Mouse (Mus musculus): ENCODE measurements around the gene Elavl1. TPM values are rescaled to one million over a fixed set of nuclear protein-coding genes. Genes with fewer than 3 reads are reported as not detected.

Gene Elavl1
- polyA plus RNA-seq (2017; shearing (Covaris generic)) = 100 to 1,000 TPM; 177 to 203 TPM

DNA sequence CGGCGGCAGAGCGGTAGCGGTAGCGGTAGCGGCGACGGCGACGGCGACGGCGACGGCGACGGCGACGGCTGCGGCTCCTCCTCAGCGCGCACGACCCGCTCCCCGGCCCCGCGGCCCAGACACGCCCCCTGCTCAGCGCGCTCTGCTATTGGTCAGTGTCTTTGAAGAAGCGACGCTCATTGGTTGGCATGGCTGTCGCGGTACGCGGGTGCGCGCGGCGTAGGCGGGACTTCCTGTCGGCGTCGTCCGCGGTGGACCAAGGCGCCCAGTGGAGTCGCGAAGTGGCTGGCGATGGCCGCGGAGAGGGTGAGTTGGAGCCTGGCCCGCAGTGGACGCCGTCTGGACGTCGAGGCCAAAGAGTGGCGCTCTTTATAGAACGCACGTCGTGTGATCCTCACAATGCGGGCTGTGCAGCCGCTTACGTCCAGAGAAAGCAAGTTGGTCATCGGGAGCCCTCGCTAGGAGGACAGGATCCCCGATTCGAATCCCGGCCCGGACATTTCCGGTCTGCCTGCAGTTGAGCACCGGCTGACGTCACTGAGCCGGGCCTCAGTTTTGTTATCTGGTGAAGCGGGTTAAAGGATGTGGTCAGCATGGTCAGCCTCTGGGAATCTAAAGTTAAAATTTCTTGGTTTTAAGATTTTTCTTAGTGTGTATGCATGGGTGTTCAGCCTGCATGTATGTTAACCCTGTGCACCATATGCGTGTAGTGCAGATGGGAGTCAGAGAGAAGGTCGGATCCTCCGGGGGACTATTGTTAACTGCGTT is at the start of gene Elavl1, which contains the start of gene Ccl25:
Gene Elavl1 (minus strand): TSS at position 431 of the 768 bp plus-strand sequence.
Gene Ccl25 (plus strand): TSS at position 228 of the 768 bp plus-strand sequence.

GRCm38 (mm10) chr8:4275275-4276110 is 49.7 kb downstream of the Elavl1 start, which contains the start of gene Timm44:
Gene Timm44 (minus strand): TSS chr8:4275913.

GRCm38 (mm10) chr8:4259125-4259804 is 65.9 kb downstream of the Elavl1 start, which contains the start of gene Ctxn1:
Gene Ctxn1 (minus strand): TSS chr8:4259274.

GRCm38 (mm10) chr8:4252934-4253841 is 72.0 kb downstream of the Elavl1 start, which contains the start of gene Snapc2:
Gene Snapc2 (plus strand): TSS chr8:4253080.

DNA sequence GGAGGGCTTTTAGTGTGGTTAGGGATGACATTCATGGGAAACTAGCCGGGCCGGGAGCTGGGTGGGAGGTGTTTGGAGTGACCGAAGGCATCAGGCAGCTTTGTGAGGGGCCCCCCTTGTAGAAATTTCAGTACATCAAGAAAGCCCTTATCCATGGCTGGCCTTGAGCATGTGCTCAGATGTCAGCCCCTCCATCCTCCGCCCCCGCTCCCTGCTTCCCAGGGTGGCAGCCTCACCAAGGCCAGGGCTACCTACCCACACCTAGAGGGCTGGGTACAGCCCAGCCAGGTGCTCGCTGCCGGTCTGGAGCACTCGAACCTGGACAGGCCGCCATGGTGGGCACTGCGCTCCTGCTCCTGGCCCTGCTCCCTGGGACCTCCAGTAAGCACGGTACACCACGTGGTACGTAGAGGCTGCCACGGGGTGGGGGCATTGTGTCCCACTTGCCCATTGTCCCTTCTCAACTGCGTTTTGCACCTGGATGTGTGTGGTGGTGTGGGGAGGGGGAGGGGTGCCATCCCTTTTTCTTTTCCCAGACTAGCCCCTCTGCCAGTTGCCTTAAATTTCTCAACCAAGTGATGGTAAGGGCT is 77.2 kb downstream of the Elavl1 start, which contains the start of gene Tgfbr3l:
Gene Tgfbr3l (plus strand): TSS at position 264 of the 590 bp plus-strand sequence.

GRCm38 (mm10) chr8:4238434-4239192 is 86.6 kb downstream of the Elavl1 start, which contains the start of the genes Map2k7 and Gm49320:
Gene Map2k7 (plus strand): TSS chr8:4238740.
Gene Gm49320 (plus strand): TSS chr8:4238865.

Other genes starting within 250 kb of the Elavl1 start
- under 1 TPM in 1 of 2 experiments, not detected in 1; 0.36 TPM for gene Cd209f, start 219.6 kb downstream of the Elavl1 start, polyA plus RNA-seq (2017; shearing (Covaris generic))
- under 1 TPM in 1 of 2 experiments, not detected in 1; 0.55 TPM for gene Cd209g, start 191.3 kb downstream of the Elavl1 start, polyA plus RNA-seq (2017; shearing (Covaris generic))
- 10 to 100 TPM; 12.9 to 14.8 TPM for gene Evi5l, start 158.8 kb downstream of the Elavl1 start, polyA plus RNA-seq (2017; shearing (Covaris generic))
- gene Prr36, start 108.0 kb downstream of the Elavl1 start, polyA plus RNA-seq (2017; shearing (Covaris generic)) = under 1 TPM; 0.05 to 0.20 TPM
- under 1 TPM; 0.04 to 0.50 TPM for gene Lrrc8e, start 98.6 kb downstream of the Elavl1 start, polyA plus RNA-seq (2017; shearing (Covaris generic))
- gene Map2k7, start 86.7 kb downstream of the Elavl1 start, polyA plus RNA-seq (2017; shearing (Covaris generic)) = 10 to 100 TPM; 61.6 to 75.3 TPM
- 1 to 10 TPM in 1 of 2 experiments, under 1 TPM in 1; 0.52 to 2.1 TPM for gene Gm49320, start 86.5 kb downstream of the Elavl1 start, polyA plus RNA-seq (2017; shearing (Covaris generic))
- 1 to 10 TPM; 4.8 to 6.7 TPM for gene Tgfbr3l, start 77.2 kb downstream of the Elavl1 start, polyA plus RNA-seq (2017; shearing (Covaris generic))
- gene Snapc2, start 72.3 kb downstream of the Elavl1 start, polyA plus RNA-seq (2017; shearing (Covaris generic)) = 10 to 100 TPM; 27.7 to 30.0 TPM
- under 1 TPM; 0.57 to 0.76 TPM for gene Ctxn1, start 66.1 kb downstream of the Elavl1 start, polyA plus RNA-seq (2017; shearing (Covaris generic))
- gene Timm44, start 49.5 kb downstream of the Elavl1 start, polyA plus RNA-seq (2017; shearing (Covaris generic)) = 10 to 100 TPM; 43.6 to 50.8 TPM
- 10 to 100 TPM in 1 of 2 experiments, 1 to 10 TPM in 1; 9.7 to 11.6 TPM for gene Ccl25, start 203 bp downstream of the Elavl1 start, polyA plus RNA-seq (2017; shearing (Covaris generic))
- gene Cers4, start 167.6 kb upstream of the Elavl1 start, polyA plus RNA-seq (2017; shearing (Covaris generic)) = 10 to 100 TPM; 32.0 to 68.4 TPM